Mouse (Mus musculus): ENCODE results near the gene 1700018B08Rik. TPM values are rescaled to one million over a fixed set of nuclear protein-coding genes. Genes with fewer than 3 reads are reported as not detected.

Gene 1700018B08Rik
- polyA plus RNA-seq, 1 experiment from 2014 or later, result not detected

DNA sequence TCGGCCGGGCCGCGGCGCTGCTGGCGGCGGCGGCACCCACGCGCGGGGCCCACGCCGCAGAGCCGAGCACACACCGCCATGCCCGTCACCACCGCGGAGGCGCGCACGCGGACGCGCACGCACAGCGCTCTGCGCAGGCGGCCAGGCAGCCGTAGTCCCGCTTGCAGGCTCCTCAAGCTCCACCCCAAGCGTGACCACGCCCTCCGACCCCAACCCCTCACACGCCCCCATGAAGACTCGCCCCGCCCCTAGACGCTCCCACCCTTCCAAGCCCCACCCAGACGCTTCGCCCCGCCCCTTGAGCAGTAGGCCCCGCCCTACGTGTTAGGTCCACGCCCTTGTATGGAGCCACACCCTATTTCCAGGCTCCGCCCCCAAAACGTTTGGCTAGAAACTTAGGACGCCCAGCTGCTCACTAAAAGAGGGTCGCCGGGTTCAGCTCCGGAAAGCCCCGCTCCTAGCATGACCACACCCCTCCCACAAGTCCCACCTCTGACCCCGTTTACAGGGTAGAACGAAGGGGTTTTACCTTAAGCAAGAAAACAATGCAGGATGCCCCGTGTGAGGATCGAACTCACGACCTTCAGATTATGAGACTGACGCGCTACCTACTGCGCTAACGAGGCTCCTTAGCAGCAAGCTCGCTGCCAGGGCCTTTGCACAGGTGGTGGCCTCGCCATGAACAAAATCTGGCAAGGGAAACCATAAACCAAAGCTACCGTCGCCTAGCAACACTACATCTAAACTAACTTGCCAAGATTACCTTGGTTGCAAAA lies 34.7 kb upstream of the 1700018B08Rik start, which contains the start of gene Fbxo31:
Gene Fbxo31, minus strand, starts transcription at position 131 of the 776 bp plus-strand sequence.
- peaks cover 19% of the 10 kb centered on the region for H3K4me1 ChIP-seq
- peak; percentile 92 for ATAC-seq (ENCODE audit: low FRiP score, low read depth)
- 2% methylated on average over 58 of the region's 63 CpGs for WGBS

DNA sequence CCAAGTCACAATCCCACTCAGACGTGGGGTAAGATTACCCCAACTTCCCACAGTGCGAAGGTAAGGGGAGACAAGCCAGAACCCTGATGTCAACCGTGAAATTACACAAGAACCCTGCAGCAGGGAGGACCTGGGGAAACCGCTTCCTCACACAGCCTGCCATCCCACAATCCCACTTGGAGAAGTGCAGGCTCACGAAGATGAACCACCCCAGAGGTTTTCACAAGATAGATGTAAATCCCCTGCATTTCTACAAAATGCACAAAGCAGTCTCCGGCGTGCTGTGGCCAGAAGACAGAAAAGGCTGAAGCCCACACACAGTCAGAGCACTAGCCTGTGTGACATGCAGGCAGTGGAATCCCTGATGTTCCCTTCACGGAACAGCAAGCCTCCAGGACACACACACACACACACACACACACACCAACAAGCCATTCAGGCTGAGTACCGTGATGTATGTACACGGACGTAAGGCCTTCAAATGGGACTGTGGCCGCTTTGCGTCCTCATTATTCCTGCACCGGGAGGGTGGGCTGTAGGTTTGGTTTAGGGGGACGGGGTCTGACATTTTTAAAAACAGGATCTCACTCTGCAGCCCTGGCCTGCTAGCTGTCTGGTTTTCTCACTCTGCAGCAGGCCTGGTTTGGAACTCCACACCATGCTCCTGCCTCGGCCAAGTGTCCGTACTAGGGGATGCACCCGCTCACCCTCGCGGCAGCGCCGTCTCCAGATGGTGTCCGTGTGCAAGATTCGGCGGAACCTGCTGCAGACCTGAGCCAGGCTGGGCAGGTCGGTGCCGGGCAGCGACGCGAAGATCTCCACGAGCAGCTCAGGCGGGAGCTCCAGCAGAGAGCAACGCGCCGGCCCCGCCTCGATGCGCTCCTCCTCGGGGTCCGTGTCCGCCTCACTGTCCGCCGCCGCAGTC lies 33.9 kb upstream of the 1700018B08Rik start:
- Histone ChIP-seq H3K36me3 (no peaks in the 10 kb centered on the region), H3K9ac (replicated peaks) (peak overlapping the region; percentile 87), H3K4me2 (replicated peaks) (peak overlapping the region; percentile 83), H3K4me3 (peak overlapping the region; percentile 78), H3K9me3 (no peaks in the 10 kb centered on the region), H3K27ac (replicated peaks) (peak overlapping the region; percentile 71), H3K4me1 (peaks cover 19% of the 10 kb centered on the region), H3K27me3 (no peaks in the 10 kb centered on the region)
- peak; percentile 21 for ATAC-seq (ENCODE audit: low FRiP score, low read depth)
- 2% methylated on average over 44 of the region's 44 CpGs for WGBS

More for the DNA sequence above, 34.7 kb upstream of the 1700018B08Rik start, which contains the start of gene Fbxo31:
- Histone ChIP-seq H3K4me3 (peak within 1 kb of the TSS; percentile 78), H3K4me2 (replicated peaks) (peak within 1 kb of the TSS; percentile 83), H3K27ac (replicated peaks) (peak within 1 kb of the TSS; percentile 71), H3K9ac (replicated peaks) (peak within 1 kb of the TSS; percentile 87), H3K9me3 (no peaks in the 10 kb centered on the region), H3K36me3 (no peaks in the 10 kb centered on the region), H3K27me3 (0 out of 2 replicates have a peak, but pooled peaks cover 4% of the 10 kb centered on the region)

- Histone ChIP-seq H3K9me3 (no peaks in the 10 kb centered on the region), H3K4me1 (peaks cover 19% of the 10 kb centered on the region), H3K27ac (replicated peaks) (no peak overlapping the region), H3K27me3 (no peaks in the 10 kb centered on the region), H3K9ac (replicated peaks) (no peak overlapping the region), H3K4me2 (replicated peaks) (no peak overlapping the region), H3K4me3 (no peak overlapping the region), H3K36me3 (no peaks in the 10 kb centered on the region)
- 89% methylated on average over 3 of the region's 3 CpGs for WGBS
- ATAC-seq (ENCODE audit: low FRiP score, low read depth), result no peak
Observed at GRCm38 (mm10) chr8:121575661-121576060, 31.5 kb upstream of the 1700018B08Rik start.

GRCm38 (mm10) chr8:121573275-121573674 lies 29.2 kb upstream of the 1700018B08Rik start:
- no peak overlapping the region for H3K4me3 ChIP-seq
- no peak overlapping the region for H3K9ac ChIP-seq (replicated peaks)
- H3K27me3 ChIP-seq, result no peaks in the 10 kb centered on the region
- H3K27ac ChIP-seq (replicated peaks), result no peak overlapping the region
- no peaks in the 10 kb centered on the region for H3K36me3 ChIP-seq
- ATAC-seq (ENCODE audit: low FRiP score, low read depth), result no peak
- H3K4me2 ChIP-seq (replicated peaks), result no peak overlapping the region
- peaks cover 19% of the 10 kb centered on the region for H3K4me1 ChIP-seq
- WGBS, result 62% methylated on average over 3 of the region's 3 CpGs
- no peaks in the 10 kb centered on the region for H3K9me3 ChIP-seq

DNA sequence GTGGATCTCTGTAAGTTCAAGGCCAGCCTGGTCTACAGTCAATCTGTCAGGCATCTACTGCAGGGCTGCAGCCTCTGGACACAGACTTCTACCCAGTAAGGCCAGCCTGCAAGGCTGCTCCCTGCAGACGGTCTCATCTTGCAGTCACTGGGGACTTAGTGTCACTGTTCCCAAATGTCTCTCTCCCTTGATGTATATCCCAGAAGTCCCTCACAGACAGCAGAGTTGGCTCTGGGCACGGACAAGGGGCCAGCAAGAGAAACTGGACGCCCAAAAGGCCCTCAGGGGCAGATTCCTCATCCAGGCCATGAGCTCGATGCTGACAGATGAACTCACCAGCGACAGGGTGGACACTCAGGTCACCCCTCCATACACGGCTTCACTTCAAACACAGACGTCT lies 28.0 kb upstream of the 1700018B08Rik start:
- WGBS, result 86% methylated on average over 7 of the region's 7 CpGs
- no peaks in the 10 kb centered on the region for H3K36me3 ChIP-seq
- no peak for ATAC-seq (ENCODE audit: low FRiP score, low read depth)
- peaks cover 9% of the 10 kb centered on the region for H3K4me1 ChIP-seq
- no peaks in the 10 kb centered on the region for H3K9me3 ChIP-seq
- H3K4me3 ChIP-seq, result no peak overlapping the region
- no peak overlapping the region for H3K9ac ChIP-seq (replicated peaks)
- H3K4me2 ChIP-seq (replicated peaks), result no peak overlapping the region
- no peak overlapping the region for H3K27ac ChIP-seq (replicated peaks)
- H3K27me3 ChIP-seq, result no peaks in the 10 kb centered on the region

DNA sequence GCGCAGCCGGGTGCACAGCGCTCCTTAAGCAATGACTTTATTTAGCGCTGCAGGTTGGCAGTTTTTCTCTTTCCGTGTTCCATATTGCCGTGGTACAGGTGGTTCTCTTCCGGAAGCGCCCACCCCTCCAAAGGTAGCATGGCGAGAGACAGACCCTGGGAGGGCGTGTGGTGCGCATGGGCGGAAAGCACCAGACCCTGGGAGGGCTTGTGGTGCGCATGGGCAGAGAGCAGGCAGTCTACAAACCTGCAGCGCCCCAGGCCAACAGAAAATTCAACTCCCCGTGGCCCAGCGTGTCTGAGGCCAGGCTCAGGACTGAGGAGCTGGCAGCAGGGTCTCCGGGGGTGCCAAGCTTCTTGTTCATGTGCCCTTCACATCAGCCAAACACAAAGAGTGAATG lies 26.7 kb upstream of the 1700018B08Rik start:
- no peak overlapping the region for H3K27ac ChIP-seq (replicated peaks)
- no peaks in the 10 kb centered on the region for H3K9me3 ChIP-seq
- H3K27me3 ChIP-seq, result no peaks in the 10 kb centered on the region
- H3K36me3 ChIP-seq, result no peaks in the 10 kb centered on the region; the same call in 1 of the 2 replicates
- H3K9ac ChIP-seq (replicated peaks), result no peak overlapping the region
- H3K4me1 ChIP-seq, result no peaks in the 10 kb centered on the region
- no peak overlapping the region for H3K4me2 ChIP-seq (replicated peaks)
- ATAC-seq (ENCODE audit: low FRiP score, low read depth), result no peak
- 75% methylated on average over 17 of the region's 17 CpGs for WGBS
- no peak overlapping the region for H3K4me3 ChIP-seq

DNA sequence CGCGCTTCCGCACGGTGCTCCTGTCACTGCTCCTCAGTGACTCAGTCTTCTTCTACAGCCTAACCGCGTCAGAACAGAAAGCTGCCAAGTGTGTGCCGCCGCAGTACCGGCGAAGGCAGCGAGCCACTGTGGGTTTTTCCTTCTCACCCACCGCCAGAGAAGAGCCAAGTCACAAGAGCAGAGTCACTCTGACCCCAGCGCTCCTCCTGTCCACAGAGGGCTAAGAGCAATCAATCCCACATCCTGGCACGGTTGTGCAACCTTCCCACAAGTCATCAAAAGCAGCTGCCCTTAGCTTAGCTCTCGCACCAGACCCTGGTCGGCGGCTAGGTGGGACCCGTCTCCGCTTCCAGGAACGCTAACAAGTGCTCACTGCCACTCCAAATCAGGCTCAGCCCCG lies 26.2 kb upstream of the 1700018B08Rik start:
- Histone ChIP-seq H3K9me3 (no peaks in the 10 kb centered on the region), H3K27ac (replicated peaks) (no peak overlapping the region), H3K4me1 (no peaks in the 10 kb centered on the region), H3K9ac (replicated peaks) (no peak overlapping the region), H3K27me3 (no peaks in the 10 kb centered on the region), H3K4me2 (replicated peaks) (no peak overlapping the region), H3K4me3 (no peak overlapping the region), H3K36me3 (no peaks in the 10 kb centered on the region; the same call in 1 of the 2 replicates)
- WGBS, result 90% methylated on average over 21 of the region's 21 CpGs
- no peak for ATAC-seq (ENCODE audit: low FRiP score, low read depth)

- H3K36me3 ChIP-seq, result no peaks in the 10 kb centered on the region; the same call in 1 of the 2 replicates
- no peaks in the 10 kb centered on the region for H3K27me3 ChIP-seq
- no peak overlapping the region for H3K4me2 ChIP-seq (replicated peaks)
- H3K4me1 ChIP-seq, result no peaks in the 10 kb centered on the region
- no peak overlapping the region for H3K27ac ChIP-seq (replicated peaks)
- H3K9me3 ChIP-seq, result no peaks in the 10 kb centered on the region
- ATAC-seq (ENCODE audit: low FRiP score, low read depth), result no peak
- no peak overlapping the region for H3K9ac ChIP-seq (replicated peaks)
- no peak overlapping the region for H3K4me3 ChIP-seq
- WGBS, result 85% methylated on average over 6 of the region's 6 CpGs
Observed at GRCm38 (mm10) chr8:121568321-121568720, 24.2 kb upstream of the 1700018B08Rik start.

- Histone ChIP-seq H3K27me3 (no peaks in the 10 kb centered on the region), H3K4me2 (replicated peaks) (no peak overlapping the region), H3K4me1 (no peaks in the 10 kb centered on the region; the same call in 1 of the 2 replicates), H3K4me3 (no peak overlapping the region), H3K9ac (replicated peaks) (no peak overlapping the region), H3K9me3 (no peaks in the 10 kb centered on the region), H3K27ac (replicated peaks) (no peak overlapping the region), H3K36me3 (peaks cover 14% of the 10 kb centered on the region)
- no peak for ATAC-seq (ENCODE audit: low FRiP score, low read depth)
- WGBS, result 63% methylated on average over 6 of the region's 6 CpGs
Observed at GRCm38 (mm10) chr8:121563701-121564100, 19.6 kb upstream of the 1700018B08Rik start.

GRCm38 (mm10) chr8:121562941-121563351 lies 18.8 kb upstream of the 1700018B08Rik start:
- Histone ChIP-seq H3K27me3 (no peaks in the 10 kb centered on the region), H3K4me2 (replicated peaks) (no peak overlapping the region), H3K27ac (replicated peaks) (no peak overlapping the region), H3K9me3 (no peaks in the 10 kb centered on the region), H3K36me3 (peaks cover 20% of the 10 kb centered on the region), H3K4me3 (no peak overlapping the region), H3K4me1 (no peaks in the 10 kb centered on the region; the same call in 1 of the 2 replicates), H3K9ac (replicated peaks) (no peak overlapping the region)
- WGBS, result 83% methylated on average over 9 of the region's 9 CpGs
- no peak for ATAC-seq (ENCODE audit: low FRiP score, low read depth)

- WGBS, result 89% methylated on average over 16 of the region's 16 CpGs
- no peak overlapping the region for H3K27ac ChIP-seq (replicated peaks)
- no peak for ATAC-seq (ENCODE audit: low FRiP score, low read depth)
- no peaks in the 10 kb centered on the region; the same call in 1 of the 2 replicates for H3K4me1 ChIP-seq
- no peak overlapping the region for H3K4me2 ChIP-seq (replicated peaks)
- H3K4me3 ChIP-seq, result no peak overlapping the region
- peaks cover 24% of the 10 kb centered on the region for H3K36me3 ChIP-seq
- H3K9ac ChIP-seq (replicated peaks), result no peak overlapping the region
- H3K9me3 ChIP-seq, result no peaks in the 10 kb centered on the region
- H3K27me3 ChIP-seq, result no peaks in the 10 kb centered on the region
Observed at GRCm38 (mm10) chr8:121561636-121562345, 17.7 kb upstream of the 1700018B08Rik start.

All from midbrain, embryonic 12.5 days (tissue).